Mouse (Mus musculus) adrenal gland, postnatal 14 days (tissue): ENCODE measurements around the gene Dync1i2. TPM values are rescaled to one million over a fixed set of nuclear protein-coding genes. Genes with fewer than 3 reads are reported as not detected.

Source experiments
- total RNA-seq: library from RNA; stranded (reverse); gene quantifications from 2 replicates; pipeline ENCODE4 v1.2.3, GENCODE M21; 2021

Dync1i2 gene
- total RNA-seq, 1 experiment from 2014 or later, result 84.0 TPM

Other genes starting within 250 kb of the Dync1i2 start
- gene Dcaf17, start 156.4 kb upstream of the Dync1i2 start, total RNA-seq, result 15.6 and 15.7 TPM in 2 replicates
- 11.6 and 13.0 TPM in 2 replicates for gene Mettl8, start 156.1 kb upstream of the Dync1i2 start, total RNA-seq
- 0.89 and 0.98 TPM in 2 replicates for gene Cybrd1, start 93.8 kb upstream of the Dync1i2 start, total RNA-seq
- 64.9 and 73.7 TPM in 2 replicates for gene Slc25a12, start 156.0 kb downstream of the Dync1i2 start, total RNA-seq
- gene Hat1, start 177.3 kb downstream of the Dync1i2 start, total RNA-seq, result 37.7 and 40.1 TPM in 2 replicates
- 36.3 and 36.5 TPM in 2 replicates for gene Metap1d, start 241.6 kb downstream of the Dync1i2 start, total RNA-seq